ENCODE assay signal across 15 mouse cellular contexts in genomic region chr13:117216126-117216525, GRCm38 (mm10). TPM values are rescaled to one million over a fixed set of nuclear protein-coding genes. Genes with fewer than 3 reads are reported as not detected.
DNase-seq lines count a peak whose midpoint lies in the region; ATAC-seq lines count a peak whose summit lies in the region.
"Had no signal": no experiment of that assay in that cellular context is flagged by ENCODE, and none has a peak within 500 bp of the region (broad histone marks: within the 10 kb centered on the region; RNA-seq: fewer than 3 reads in every experiment).

No protein-coding gene starts in this region.

- DNase-seq in heart, adult 18-20 months: no peak
- DNase-seq in splenic B cell, adult 2 months (ENCODE audit: low read depth, low spot score): peak; percentile 66
- no peak for DNase-seq in layer of hippocampus, adult 18-20 months (ENCODE audit: low spot score in 2 of 2)
- DNase-seq in left cerebral cortex, postnatal 14 days (ENCODE audit: low spot score in 2 of 2): no peak
- no peak for DNase-seq in kidney, postnatal 10 days
- DNase-seq: left cerebral cortex, postnatal 4 days; spleen, adult 18-20 months had no signal

- H3K36me3 ChIP-seq in heart, embryonic 16.5 days (ENCODE audit: control insufficient read depth, insufficient read depth): no peaks in the 10 kb centered on the region
- H3K36me3 ChIP-seq in embryonic facial prominence, embryonic 12.5 days: no peaks in the 10 kb centered on the region
- no peaks in the 10 kb centered on the region for H3K36me3 ChIP-seq in splenic B cell, adult 2 months (ENCODE audit: control insufficient read depth, insufficient read depth, low read length, poor library complexity, severe bottlenecking)
- H3K36me3 ChIP-seq: lung, embryonic 15.5 days had no signal

- peak; percentile 71 for ATAC-seq in heart, embryonic 16.5 days (replicated peaks; ENCODE audit: extremely low read depth, insufficient read depth, low FRiP score)
- ATAC-seq in CD4-positive, CD25-positive, alpha-beta regulatory T cell, adult 4 months: peak; percentile 79
- ATAC-seq in embryonic facial prominence, embryonic 12.5 days (ENCODE audit: insufficient number of reproducible peaks, insufficient read depth, low FRiP score, low TSS enrichment): no peak

- H3K9ac ChIP-seq in heart, embryonic 16.5 days (ENCODE audit: low read length): no peak overlapping the region
- no peak overlapping the region for H3K9ac ChIP-seq in embryonic facial prominence, embryonic 12.5 days
- H3K9ac ChIP-seq: lung, embryonic 15.5 days had no signal

- no peak overlapping the region for H3K27ac ChIP-seq in heart, embryonic 16.5 days (ENCODE audit: low read length)
- no peak overlapping the region for H3K27ac ChIP-seq in embryonic facial prominence, embryonic 12.5 days
- H3K27ac ChIP-seq: kidney, postnatal 0 days; lung, embryonic 15.5 days had no signal

- no peaks in the 10 kb centered on the region for H3K9me3 ChIP-seq in heart, embryonic 16.5 days (replicated peaks; ENCODE audit: control insufficient read depth, low read length)
- no peaks in the 10 kb centered on the region for H3K9me3 ChIP-seq in embryonic facial prominence, embryonic 12.5 days
- H3K9me3 ChIP-seq: lung, embryonic 15.5 days had no signal

- no peak overlapping the region for H3K4me2 ChIP-seq in heart, embryonic 16.5 days (ENCODE audit: low read depth, low read length)
- peak overlapping the region; percentile 15; the same call in 1 of the 2 replicates for H3K4me2 ChIP-seq in embryonic facial prominence, embryonic 12.5 days (replicated peaks)
- H3K4me2 ChIP-seq: lung, embryonic 15.5 days had no signal

- intact Hi-C loops in left cerebral cortex, postnatal 14 days (cut with DNase I): no loop called here

- 28% methylated on average over 10 of the region's 10 CpGs for WGBS in heart, embryonic 16.5 days
- 18% methylated on average over 10 of the region's 10 CpGs for whole genome bisulfite sequencing in embryonic facial prominence, embryonic 12.5 days

- 0 out of 2 replicates have a peak, but pooled peaks cover 5% of the 10 kb centered on the region for H3K27me3 ChIP-seq in heart, embryonic 16.5 days (ENCODE audit: control insufficient read depth, insufficient read depth, low read length)
- no peaks in the 10 kb centered on the region; the same call in 1 of the 2 replicates for H3K27me3 ChIP-seq in embryonic facial prominence, embryonic 12.5 days
- peaks cover 2% of the 10 kb centered on the region for H3K27me3 ChIP-seq in splenic B cell, adult 2 months (ENCODE audit: control insufficient read depth, insufficient read depth, low read length, poor library complexity, severe bottlenecking)
- H3K27me3 ChIP-seq: CH12.LX had no signal

- no peak overlapping the region for H3K4me3 ChIP-seq in heart, embryonic 16.5 days (ENCODE audit: low read length)
- H3K4me3 ChIP-seq in embryonic facial prominence, embryonic 12.5 days: no peak overlapping the region
- H3K4me3 ChIP-seq: lung, embryonic 15.5 days had no signal

- H3K4me1 ChIP-seq in heart, embryonic 16.5 days (ENCODE audit: control insufficient read depth, insufficient read depth, low read length): peaks cover 4% of the 10 kb centered on the region
- H3K4me1 ChIP-seq in embryonic facial prominence, embryonic 12.5 days: peaks cover 15% of the 10 kb centered on the region

RNA-seq across cellular contexts. Expression of gene Gm17509, which starts 4.7 kb away (rescaled TPM):
- polyA plus RNA-seq in heart, embryonic 16.5 days (2015; fragmentation: Nextera tagmentation; extraction: Ambion mirVana): 0.12 TPM in 1 of 2 replicates, not detected in the other
- total RNA-seq in heart, adult 18-20 months (2021): not detected
- polyA plus RNA-seq in CD4-positive, CD25-positive, alpha-beta regulatory T cell, adult 4 months (2017; shearing (Covaris generic)): under 1 TPM in 1 of 2 experiments, not detected in 1; 0.32 TPM
- 0.33 and 0.46 TPM in 2 replicates for polyA plus RNA-seq in embryonic facial prominence, embryonic 12.5 days (2016; fragmentation: Nextera tagmentation; extraction: Ambion mirVana)
- total RNA-seq in layer of hippocampus, adult 18-20 months (2021): 1 to 10 TPM; 1.5 TPM
- under 1 TPM; 0.66 to 0.72 TPM for total RNA-seq in left cerebral cortex, postnatal 14 days (2021)
- total RNA-seq: CH12.LX; gastrocnemius, adult 8-10 months had no signal
- polyA plus RNA-seq: heart, postnatal 0 days; lung, embryonic 15.5 days had no signal

RNA-seq across cellular contexts. Expression of gene Emb, which starts 7.8 kb away (rescaled TPM):
- 8.4 and 16.0 TPM in 2 replicates for polyA plus RNA-seq in heart, embryonic 16.5 days (2015; fragmentation: Nextera tagmentation; extraction: Ambion mirVana)
- total RNA-seq in heart, adult 18-20 months (2021): 10 to 100 TPM; 12.0 to 14.3 TPM
- 100 to 1,000 TPM; 123 to 124 TPM for polyA plus RNA-seq in CD4-positive, CD25-positive, alpha-beta regulatory T cell, adult 4 months (2017; shearing (Covaris generic))
- polyA plus RNA-seq in embryonic facial prominence, embryonic 12.5 days (2016; fragmentation: Nextera tagmentation; extraction: Ambion mirVana): 28.9 and 32.8 TPM in 2 replicates
- 10 to 100 TPM; 29.1 to 32.0 TPM for total RNA-seq in layer of hippocampus, adult 18-20 months (2021)
- 10 to 100 TPM; 21.5 to 25.3 TPM for total RNA-seq in left cerebral cortex, postnatal 14 days (2021)
